Mouse (Mus musculus) C2C12 (cell line): ENCODE data around the gene Tgfbr2. TPM values are rescaled to one million over a fixed set of nuclear protein-coding genes. Genes with fewer than 3 reads are reported as not detected.

Experiments
- H3K27me3 ChIP-seq: one replicate; pipeline ENCODE4 v1.6.1; 2011; ENCODE audit not compliant: control insufficient read depth, insufficient read depth, insufficient read length
- H3K36me3 ChIP-seq: one replicate; pipeline ENCODE4 v1.6.1; 2011; ENCODE audit not compliant: control insufficient read depth, insufficient read depth
- H3K4me3 ChIP-seq: one replicate; pipeline ENCODE4 v1.5.1; 2011; ENCODE audit warnings: mild to moderate bottlenecking, control low read depth; ENCODE audit not compliant: poor library complexity, insufficient read depth, severe bottlenecking
- H3K79me2 ChIP-seq: one replicate; pipeline ENCODE4 v1.6.1; 2011; ENCODE audit not compliant: control insufficient read depth, insufficient read depth
- H3K79me3 ChIP-seq: one replicate; pipeline ENCODE4 v1.6.1; 2011; ENCODE audit warnings: low read depth, control low read depth
- H3ac ChIP-seq: one replicate; pipeline ENCODE3; 2011; ENCODE audit warnings: low read depth; ENCODE audit not compliant: control insufficient read depth, insufficient read length
- CEBPB ChIP-seq: IDR thresholded peaks from one replicate; pipeline ENCODE4 v1.6.1; 2011; ENCODE audit warnings: low read depth, mild to moderate bottlenecking, control low read depth, moderate library complexity
- CTCF ChIP-seq: IDR thresholded peaks from one replicate; pipeline ENCODE4 v1.5.1; 2011; ENCODE audit not compliant: control insufficient read depth, insufficient read depth, insufficient read length
- FOSL1 ChIP-seq: IDR thresholded peaks from one replicate; pipeline ENCODE4 v1.8.0; 2011; ENCODE audit warnings: mild to moderate bottlenecking, low read length; ENCODE audit not compliant: poor library complexity, insufficient read depth, severe bottlenecking
- MAX ChIP-seq: IDR thresholded peaks from one replicate; pipeline ENCODE4 v1.6.1; 2011; ENCODE audit warnings: mild to moderate bottlenecking, control low read depth
- MYOD1 ChIP-seq: IDR thresholded peaks from one replicate; pipeline ENCODE4 v1.6.1; 2011; ENCODE audit warnings: low read depth; ENCODE audit not compliant: control insufficient read depth, insufficient read length
- MYOG ChIP-seq: IDR thresholded peaks from one replicate; pipeline ENCODE4 v1.6.1; 2011; ENCODE audit not compliant: control insufficient read depth, insufficient read length; ENCODE audit errors: extremely low read depth
- USF1 ChIP-seq: IDR thresholded peaks from one replicate; pipeline ENCODE4 v1.6.1; 2011; ENCODE audit warnings: low read depth, mild to moderate bottlenecking, control low read depth, moderate library complexity
- polyA plus RNA-seq: library from polyadenylated mRNA; unstranded; fragments of >200 nt; fragmentation: generic; extraction: Trizol; gene quantifications from one replicate; pipeline ENCODE4 v1.2.1, GENCODE M21; 2012; ENCODE audit warnings: missing spikeins

The Tgfbr2 gene
- polyA plus RNA-seq, 1 experiment: 15.3 TPM

GRCm38 (mm10) chr9:116192253-116192652 is 17.1 kb upstream of the Tgfbr2 start:
- H3K36me3 ChIP-seq: no peaks in the 10 kb centered on the region
- no peak overlapping the region for H3ac ChIP-seq
- TF ChIP-seq MYOD1: no peak
- TF ChIP-seq CEBPB: no peak
- TF ChIP-seq USF1: no peak
- TF ChIP-seq MYOG: no peak
- TF ChIP-seq CTCF: no peak
- TF ChIP-seq FOSL1: no peak
- TF ChIP-seq MAX: no peak
- no peaks in the 10 kb centered on the region for H3K27me3 ChIP-seq
- no peak overlapping the region for H3K4me3 ChIP-seq
- no peaks in the 10 kb centered on the region for H3K79me2 ChIP-seq
- no peaks in the 10 kb centered on the region for H3K79me3 ChIP-seq

DNA sequence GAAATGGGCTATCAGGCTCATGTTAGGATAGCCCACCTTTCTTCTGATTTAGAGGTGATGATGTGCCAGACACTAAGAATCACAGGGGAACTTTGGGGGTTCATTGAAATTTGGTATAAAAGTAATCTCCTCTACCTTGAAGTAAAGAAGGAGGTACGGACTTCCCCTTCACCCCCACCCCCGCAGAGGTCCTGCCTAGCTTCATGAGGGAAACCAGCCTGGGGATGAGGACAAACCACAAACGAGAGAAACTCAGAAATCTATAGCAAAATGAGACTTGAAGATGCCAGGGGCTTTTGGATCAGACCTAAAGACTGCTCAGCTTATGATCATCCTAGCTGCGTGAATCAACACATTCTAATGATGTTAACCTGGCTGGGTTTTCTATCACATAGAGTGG is 14.7 kb upstream of the Tgfbr2 start:
- no peak overlapping the region for H3K4me3 ChIP-seq
- H3ac ChIP-seq: no peak overlapping the region
- no peaks in the 10 kb centered on the region for H3K79me2 ChIP-seq
- no peaks in the 10 kb centered on the region for H3K27me3 ChIP-seq
- no peaks in the 10 kb centered on the region for H3K79me3 ChIP-seq
- no peak for TF ChIP-seq USF1
- no peak for TF ChIP-seq CTCF
- TF ChIP-seq FOSL1: no peak
- no peak for TF ChIP-seq MYOG
- no peak for TF ChIP-seq CEBPB
- no peak for TF ChIP-seq MAX
- TF ChIP-seq MYOD1: no peak
- no peaks in the 10 kb centered on the region for H3K36me3 ChIP-seq

DNA sequence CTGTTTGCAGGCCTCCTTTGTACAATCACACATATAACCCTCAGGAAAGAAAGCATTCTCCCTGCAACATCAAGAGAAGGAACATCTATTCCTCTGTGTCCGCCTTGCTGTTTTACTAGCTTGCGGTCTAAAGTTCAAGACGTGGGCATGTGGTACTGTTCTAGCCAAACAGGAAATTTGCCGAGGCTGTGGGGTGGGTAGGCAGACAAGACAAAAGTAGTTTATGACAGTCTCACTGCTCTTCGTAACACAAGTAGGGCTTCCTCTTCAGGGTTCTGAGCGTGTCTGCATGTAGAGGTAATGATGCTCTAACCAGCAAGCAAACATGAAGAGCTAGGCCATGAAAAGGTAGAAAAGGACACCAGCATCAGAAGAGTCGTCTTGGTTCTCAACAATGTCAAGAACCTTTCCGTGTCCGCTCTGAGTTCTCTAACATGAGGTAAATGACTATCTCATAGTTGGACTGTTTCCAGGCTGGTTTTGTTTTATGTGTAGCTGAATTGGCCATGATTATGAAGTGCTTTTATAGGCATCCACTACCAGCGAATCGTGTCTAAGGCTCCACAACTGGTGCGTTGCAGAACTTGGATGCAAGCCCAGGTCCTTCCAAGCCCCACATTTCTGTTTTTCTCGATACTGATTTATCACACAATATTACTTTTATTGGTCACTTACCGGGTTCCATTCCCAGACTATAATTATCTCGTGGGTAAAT is 13.9 kb upstream of the Tgfbr2 start:
- no peak overlapping the region for H3K4me3 ChIP-seq
- H3ac ChIP-seq: no peak overlapping the region
- H3K36me3 ChIP-seq: no peaks in the 10 kb centered on the region
- no peaks in the 10 kb centered on the region for H3K79me3 ChIP-seq
- no peaks in the 10 kb centered on the region for H3K27me3 ChIP-seq
- no peaks in the 10 kb centered on the region for H3K79me2 ChIP-seq
- TF ChIP-seq CTCF (no peak), FOSL1 (no peak), MYOG (no peak), CEBPB (no peak), MAX (no peak), MYOD1 (no peak)

DNA sequence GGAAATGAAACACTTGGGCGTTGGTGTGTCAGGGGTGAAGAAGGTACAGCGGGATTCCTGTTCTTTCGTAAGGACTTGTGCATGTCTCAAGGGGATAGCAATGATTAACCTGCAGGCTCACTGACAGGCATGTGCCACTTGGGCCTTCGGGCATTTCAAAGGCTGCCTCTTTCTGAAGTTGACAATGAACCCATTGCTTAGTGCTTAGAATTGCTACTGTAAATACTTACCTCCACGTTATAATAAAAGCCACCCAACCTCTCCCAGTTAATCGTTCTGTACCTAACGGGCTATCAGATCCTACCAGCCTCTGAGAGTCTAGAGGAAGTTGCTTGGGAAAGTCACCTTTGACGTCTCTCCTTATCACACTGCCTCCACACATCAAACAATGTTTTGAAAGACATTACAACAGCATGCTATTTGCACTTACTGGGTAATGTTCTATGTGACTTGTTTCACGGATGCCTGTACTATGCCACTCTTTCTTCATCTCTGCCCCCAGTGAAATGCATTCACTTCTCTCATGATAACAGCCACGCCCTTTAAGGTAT is 12.1 kb upstream of the Tgfbr2 start:
- Histone ChIP-seq H3K27me3 (no peaks in the 10 kb centered on the region), H3K4me3 (no peak overlapping the region), H3ac (no peak overlapping the region), H3K36me3 (no peaks in the 10 kb centered on the region), H3K79me3 (no peaks in the 10 kb centered on the region), H3K79me2 (no peaks in the 10 kb centered on the region)
- no peak for TF ChIP-seq CTCF
- no peak for TF ChIP-seq MYOD1
- no peak for TF ChIP-seq FOSL1
- no peak for TF ChIP-seq MAX
- no peak for TF ChIP-seq MYOG
- no peak for TF ChIP-seq USF1
- TF ChIP-seq CEBPB: no peak

- Histone ChIP-seq H3K79me3 (no peaks in the 10 kb centered on the region), H3K79me2 (no peaks in the 10 kb centered on the region), H3ac (no peak overlapping the region), H3K27me3 (no peaks in the 10 kb centered on the region), H3K4me3 (no peak overlapping the region), H3K36me3 (no peaks in the 10 kb centered on the region)
- TF ChIP-seq USF1: no peak
- no peak for TF ChIP-seq FOSL1
- no peak for TF ChIP-seq MAX
- no peak for TF ChIP-seq CTCF
- no peak for TF ChIP-seq MYOD1
- TF ChIP-seq MYOG: no peak
- TF ChIP-seq CEBPB: no peak
These were observed 9.7 kb upstream of the Tgfbr2 start for GRCm38 (mm10) chr9:116184903-116185302.
